Mouse (Mus musculus): ENCODE measurements around the gene Nr3c2. TPM values are rescaled to one million over a fixed set of nuclear protein-coding genes. Genes with fewer than 3 reads are reported as not detected.

Nr3c2 gene
- polyA plus RNA-seq, 1 experiment from 2014 or later: 1.4 TPM

DNA sequence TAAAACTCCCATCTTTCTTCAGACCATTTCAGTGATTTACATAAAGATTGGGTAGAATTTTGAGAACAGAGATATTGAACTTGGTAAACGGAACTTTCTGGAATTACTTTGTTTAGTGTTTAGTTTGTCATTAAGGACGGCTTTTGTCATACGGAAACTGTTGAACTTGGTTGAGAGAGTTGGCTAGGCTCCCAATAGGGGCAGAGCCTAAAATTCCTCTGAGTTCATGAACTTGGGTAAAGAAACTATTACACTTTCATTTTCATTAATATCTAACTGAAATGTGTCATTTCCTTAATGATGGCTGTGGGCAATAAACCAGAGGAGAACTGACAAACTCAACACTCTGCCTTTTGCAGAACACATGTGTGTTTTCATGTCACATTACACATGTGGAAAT, 88.6 kb downstream of the Nr3c2 start:
- no peak for ATAC-seq
- WGBS: 88% methylated on average over 3 of the region's 3 CpGs
- Histone ChIP-seq H3K27me3 (replicated peaks; ENCODE audit: control insufficient read depth, insufficient read depth, low read length) (no peaks in the 10 kb centered on the region), H3K36me3 (ENCODE audit: control insufficient read depth, insufficient read depth, low read length) (no peaks in the 10 kb centered on the region), H3K27ac (ENCODE audit: low read depth, low read length) (no peak overlapping the region), H3K4me2 (ENCODE audit: low read length) (no peak overlapping the region), H3K4me3 (ENCODE audit: low read depth, low read length) (no peak overlapping the region), H3K9me3 (replicated peaks; ENCODE audit: control insufficient read depth, low read length) (no peaks in the 10 kb centered on the region), H3K4me1 (ENCODE audit: control insufficient read depth, insufficient read depth, low read length) (no peaks in the 10 kb centered on the region), H3K9ac (ENCODE audit: low read length) (no peak overlapping the region)
- no peak for DNase-seq (ENCODE audit: low spot score)

DNA sequence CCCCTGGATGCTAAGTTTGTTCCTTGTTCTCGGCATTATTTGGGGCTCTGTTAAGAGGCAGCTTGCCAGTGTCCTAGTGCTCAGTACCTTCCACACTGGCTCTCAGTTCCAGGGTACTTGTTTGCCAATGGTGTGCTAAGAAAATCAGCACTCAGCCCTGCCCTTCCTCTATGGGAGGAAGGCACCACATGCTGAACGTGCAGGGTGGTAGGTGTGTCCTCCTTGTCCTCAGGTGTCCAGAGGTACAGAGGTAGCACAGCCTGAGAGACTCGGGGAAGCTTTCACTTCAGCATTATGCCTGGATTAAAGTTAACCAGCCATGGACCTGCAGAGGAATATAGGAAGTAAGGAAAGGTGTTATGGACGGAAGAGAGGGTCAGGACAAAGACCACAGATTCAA, 99.0 kb downstream of the Nr3c2 start:
- Histone ChIP-seq H3K27me3 (replicated peaks; ENCODE audit: control insufficient read depth, insufficient read depth, low read length) (no peaks in the 10 kb centered on the region), H3K9me3 (replicated peaks; ENCODE audit: control insufficient read depth, low read length) (no peaks in the 10 kb centered on the region), H3K4me1 (ENCODE audit: control insufficient read depth, insufficient read depth, low read length) (no peaks in the 10 kb centered on the region), H3K4me2 (ENCODE audit: low read length) (no peak overlapping the region), H3K9ac (ENCODE audit: low read length) (no peak overlapping the region), H3K36me3 (ENCODE audit: control insufficient read depth, insufficient read depth, low read length) (no peaks in the 10 kb centered on the region), H3K27ac (ENCODE audit: low read depth, low read length) (no peak overlapping the region), H3K4me3 (ENCODE audit: low read depth, low read length) (no peak overlapping the region)
- ATAC-seq (no peak), DNase-seq (ENCODE audit: low spot score) (no peak)
- WGBS: 77% methylated on average over 4 of the region's 4 CpGs

- Histone ChIP-seq H3K36me3 (ENCODE audit: control insufficient read depth, insufficient read depth, low read length) (no peaks in the 10 kb centered on the region), H3K4me3 (ENCODE audit: low read depth, low read length) (no peak overlapping the region), H3K4me2 (ENCODE audit: low read length) (no peak overlapping the region), H3K27me3 (replicated peaks; ENCODE audit: control insufficient read depth, insufficient read depth, low read length) (no peaks in the 10 kb centered on the region), H3K9me3 (replicated peaks; ENCODE audit: control insufficient read depth, low read length) (no peaks in the 10 kb centered on the region), H3K4me1 (ENCODE audit: control insufficient read depth, insufficient read depth, low read length) (no peaks in the 10 kb centered on the region), H3K9ac (ENCODE audit: low read length) (no peak overlapping the region), H3K27ac (ENCODE audit: low read depth, low read length) (no peak overlapping the region)
- ATAC-seq (peak; percentile 64; the same call in 1 of the 2 replicates), DNase-seq (ENCODE audit: low spot score) (peak; percentile 53)
- 53% methylated on average over 10 of the region's 10 CpGs for WGBS
Measured at GRCm38 (mm10) chr8:77009425-77009824, 110.2 kb downstream of the Nr3c2 start.

DNA sequence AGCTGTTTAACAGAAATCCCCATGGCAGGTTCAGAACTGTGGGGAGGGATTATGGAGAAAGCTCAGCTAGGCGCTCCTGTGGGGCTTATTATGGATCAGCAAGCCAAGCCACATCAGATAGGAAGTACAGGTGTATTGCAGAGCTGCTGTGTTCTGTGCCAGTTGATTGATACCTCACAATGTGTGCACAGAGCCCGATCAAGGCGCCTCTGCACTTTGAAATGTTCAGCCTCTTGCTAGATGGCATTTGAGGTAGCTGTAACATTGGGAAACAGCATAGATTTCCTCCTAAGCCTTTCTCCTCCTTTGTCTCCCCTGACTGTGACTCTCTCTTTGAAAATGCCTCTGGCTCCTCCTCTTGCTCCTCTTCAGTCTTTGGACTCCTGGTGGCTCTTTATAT, 112.7 kb downstream of the Nr3c2 start:
- ATAC-seq (peak; percentile 40; the same call in 1 of the 2 replicates), DNase-seq (ENCODE audit: low spot score) (peak; percentile 11)
- Histone ChIP-seq H3K27ac (ENCODE audit: low read depth, low read length) (no peak overlapping the region), H3K9ac (ENCODE audit: low read length) (no peak overlapping the region), H3K4me2 (ENCODE audit: low read length) (no peak overlapping the region), H3K9me3 (replicated peaks; ENCODE audit: control insufficient read depth, low read length) (no peaks in the 10 kb centered on the region), H3K27me3 (replicated peaks; ENCODE audit: control insufficient read depth, insufficient read depth, low read length) (no peaks in the 10 kb centered on the region), H3K4me3 (ENCODE audit: low read depth, low read length) (no peak overlapping the region), H3K4me1 (ENCODE audit: control insufficient read depth, insufficient read depth, low read length) (no peaks in the 10 kb centered on the region), H3K36me3 (ENCODE audit: control insufficient read depth, insufficient read depth, low read length) (no peaks in the 10 kb centered on the region)
- 32% methylated on average over 3 of the region's 3 CpGs for WGBS

DNA sequence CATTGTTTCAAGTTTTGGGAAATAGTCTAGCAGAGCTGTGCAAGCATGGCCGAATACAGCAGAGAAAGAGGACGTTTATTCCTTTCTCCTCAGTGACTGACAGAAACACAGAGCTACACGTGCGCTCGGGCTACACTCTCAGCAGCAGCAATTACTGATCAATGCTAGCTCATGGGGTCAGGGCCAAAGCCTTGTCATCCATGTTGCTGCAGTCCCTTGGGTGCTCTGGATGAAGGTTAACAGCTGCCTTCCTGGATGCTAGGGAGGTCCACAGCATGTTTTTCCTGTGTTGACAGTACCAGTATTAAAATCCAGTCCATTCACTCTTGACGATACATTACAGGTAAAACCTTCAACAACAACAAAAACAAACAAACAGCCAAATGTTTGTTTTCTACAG, 113.4 kb downstream of the Nr3c2 start:
- Histone ChIP-seq H3K36me3 (ENCODE audit: control insufficient read depth, insufficient read depth, low read length) (no peaks in the 10 kb centered on the region), H3K27ac (ENCODE audit: low read depth, low read length) (no peak overlapping the region), H3K27me3 (replicated peaks; ENCODE audit: control insufficient read depth, insufficient read depth, low read length) (no peaks in the 10 kb centered on the region), H3K4me2 (ENCODE audit: low read length) (no peak overlapping the region), H3K9me3 (replicated peaks; ENCODE audit: control insufficient read depth, low read length) (no peaks in the 10 kb centered on the region), H3K4me3 (ENCODE audit: low read depth, low read length) (no peak overlapping the region), H3K4me1 (ENCODE audit: control insufficient read depth, insufficient read depth, low read length) (no peaks in the 10 kb centered on the region), H3K9ac (ENCODE audit: low read length) (no peak overlapping the region)
- DNase-seq (ENCODE audit: low spot score): no peak
- no peak for ATAC-seq
- WGBS: 65% methylated on average over 6 of the region's 6 CpGs

DNA sequence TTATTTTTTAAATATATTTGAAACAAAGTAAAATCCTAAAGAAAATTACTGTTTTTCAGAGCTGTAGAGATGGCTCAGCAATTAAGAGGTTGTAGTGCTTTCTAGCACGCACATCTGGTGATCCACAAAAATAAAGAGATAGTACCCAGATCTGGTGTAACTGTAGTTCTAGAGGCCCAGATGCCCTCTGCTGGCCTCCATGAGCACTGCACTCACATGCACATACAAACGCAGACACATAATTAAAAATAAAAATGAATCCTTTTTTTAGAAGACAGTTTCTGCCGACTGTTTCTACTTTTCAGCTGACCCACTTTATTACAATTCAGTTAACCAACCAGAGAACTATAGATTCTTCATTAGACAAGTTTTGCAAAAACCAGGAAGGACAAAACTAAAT, 117.5 kb downstream of the Nr3c2 start:
- Histone ChIP-seq H3K27me3 (replicated peaks; ENCODE audit: control insufficient read depth, insufficient read depth, low read length) (no peaks in the 10 kb centered on the region), H3K27ac (ENCODE audit: low read depth, low read length) (no peak overlapping the region), H3K36me3 (ENCODE audit: control insufficient read depth, insufficient read depth, low read length) (no peaks in the 10 kb centered on the region), H3K4me2 (ENCODE audit: low read length) (no peak overlapping the region), H3K9me3 (replicated peaks; ENCODE audit: control insufficient read depth, low read length) (no peaks in the 10 kb centered on the region), H3K4me3 (ENCODE audit: low read depth, low read length) (no peak overlapping the region), H3K4me1 (ENCODE audit: control insufficient read depth, insufficient read depth, low read length) (no peaks in the 10 kb centered on the region), H3K9ac (ENCODE audit: low read length) (no peak overlapping the region)
- DNase-seq (ENCODE audit: low spot score) (no peak), ATAC-seq (no peak)
- 95% methylated on average over 3 of the region's 3 CpGs for WGBS

GRCm38 (mm10) chr8:77023837-77024710, 124.8 kb downstream of the Nr3c2 start:
- Histone ChIP-seq H3K4me2 (ENCODE audit: low read length) (no peak overlapping the region), H3K4me3 (ENCODE audit: low read depth, low read length) (no peak overlapping the region), H3K4me1 (ENCODE audit: control insufficient read depth, insufficient read depth, low read length) (no peaks in the 10 kb centered on the region), H3K27ac (ENCODE audit: low read depth, low read length) (no peak overlapping the region), H3K9ac (ENCODE audit: low read length) (no peak overlapping the region), H3K9me3 (replicated peaks; ENCODE audit: control insufficient read depth, low read length) (no peaks in the 10 kb centered on the region), H3K36me3 (ENCODE audit: control insufficient read depth, insufficient read depth, low read length) (no peaks in the 10 kb centered on the region), H3K27me3 (replicated peaks; ENCODE audit: control insufficient read depth, insufficient read depth, low read length) (no peaks in the 10 kb centered on the region)
- 83% methylated on average over 13 of the region's 13 CpGs for WGBS
- ATAC-seq (no peak), DNase-seq (ENCODE audit: low spot score) (no peak)

GRCm38 (mm10) chr8:77031213-77031612, 132.0 kb downstream of the Nr3c2 start:
- no peaks in the 10 kb centered on the region for H3K4me1 ChIP-seq (ENCODE audit: control insufficient read depth, insufficient read depth, low read length)
- ATAC-seq (no peak), DNase-seq (ENCODE audit: low spot score) (no peak)
- no peaks in the 10 kb centered on the region for H3K27me3 ChIP-seq (replicated peaks; ENCODE audit: control insufficient read depth, insufficient read depth, low read length)
- no peaks in the 10 kb centered on the region for H3K36me3 ChIP-seq (ENCODE audit: control insufficient read depth, insufficient read depth, low read length)
- no peak overlapping the region for H3K4me2 ChIP-seq (ENCODE audit: low read length)
- H3K4me3 ChIP-seq (ENCODE audit: low read depth, low read length): no peak overlapping the region
- H3K27ac ChIP-seq (ENCODE audit: low read depth, low read length): no peak overlapping the region
- H3K9me3 ChIP-seq (replicated peaks; ENCODE audit: control insufficient read depth, low read length): no peaks in the 10 kb centered on the region
- no peak overlapping the region for H3K9ac ChIP-seq (ENCODE audit: low read length)
- WGBS: 96% methylated on average over 3 of the region's 3 CpGs

GRCm38 (mm10) chr8:77033706-77034464, 134.6 kb downstream of the Nr3c2 start:
- DNase-seq (ENCODE audit: low spot score) (no peak), ATAC-seq (no peak)
- Histone ChIP-seq H3K4me2 (ENCODE audit: low read length) (no peak overlapping the region), H3K9me3 (replicated peaks; ENCODE audit: control insufficient read depth, low read length) (no peaks in the 10 kb centered on the region), H3K27me3 (replicated peaks; ENCODE audit: control insufficient read depth, insufficient read depth, low read length) (no peaks in the 10 kb centered on the region), H3K9ac (ENCODE audit: low read length) (no peak overlapping the region), H3K36me3 (ENCODE audit: control insufficient read depth, insufficient read depth, low read length) (no peaks in the 10 kb centered on the region), H3K27ac (ENCODE audit: low read depth, low read length) (no peak overlapping the region), H3K4me3 (ENCODE audit: low read depth, low read length) (no peak overlapping the region), H3K4me1 (ENCODE audit: control insufficient read depth, insufficient read depth, low read length) (no peaks in the 10 kb centered on the region)
- WGBS: 79% methylated on average over 3 of the region's 3 CpGs

Measured in forebrain, embryonic 14.5 days (tissue).